Comparison of ENCODE assay signal across 8 mouse cellular contexts in the genomic region with DNA sequence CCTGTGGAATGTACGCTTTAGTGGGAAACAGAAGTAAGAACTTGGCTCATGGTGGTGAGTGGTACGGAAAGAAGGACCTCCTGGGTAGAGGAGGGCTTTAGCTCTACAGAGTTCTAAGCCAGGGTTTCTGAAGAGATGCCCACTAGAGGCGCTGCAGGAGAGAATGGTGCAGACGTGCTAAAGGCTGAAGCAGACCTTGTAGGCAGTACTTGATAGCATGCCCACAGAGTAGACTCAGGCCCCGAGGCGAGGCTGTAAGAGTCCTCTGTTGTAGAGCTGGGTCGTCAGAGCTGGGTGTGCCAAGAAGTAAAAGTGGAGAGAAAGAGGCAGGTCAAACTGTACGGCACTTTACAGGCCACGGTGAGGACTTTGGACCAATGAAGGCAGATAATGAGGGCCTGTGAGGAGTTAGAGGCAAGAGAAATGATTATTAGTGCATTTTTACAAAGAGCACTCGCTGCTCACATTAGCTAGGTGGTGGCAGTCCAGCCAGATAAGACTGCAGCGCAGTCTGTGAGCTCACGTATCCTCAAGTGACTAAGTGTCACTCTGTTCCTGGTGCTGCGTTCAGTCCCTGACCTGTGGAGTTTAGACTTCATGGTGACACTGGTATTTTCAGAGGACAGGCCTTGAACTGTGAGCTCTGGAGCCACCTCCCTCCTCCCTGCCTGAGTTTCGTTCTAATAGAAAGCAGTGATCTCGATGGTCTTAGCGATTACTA. TPM values are rescaled to one million over a fixed set of nuclear protein-coding genes. Genes with fewer than 3 reads are reported as not detected.
A peak's percentile ranks its signal among the peaks of the same experiment; 100 is the strongest.
DNase-seq lines count a peak whose midpoint lies in the region; ATAC-seq and TF ChIP-seq lines count a peak whose summit lies in the region.

No protein-coding gene starts in this region.

- H3K4me1 ChIP-seq in kidney, embryonic 16.5 days (ENCODE audit: insufficient read depth, low read length) = no peaks in the 10 kb centered on the region
- H3K4me1 ChIP-seq in MEL (ENCODE audit: control insufficient read depth in 1 of 2, insufficient read depth in 2 of 2, low read length in 2 of 2) = no peaks in the 10 kb centered on the region
- no peaks in the 10 kb centered on the region for H3K4me1 ChIP-seq in stomach, embryonic 16.5 days (ENCODE audit: control insufficient read depth, insufficient read depth, low read length)
- H3K4me1 ChIP-seq in hindbrain, embryonic 12.5 days = peaks cover 5% of the 10 kb centered on the region; the same call in 1 of the 2 replicates

- peak in 2 of 3 experiments; percentile 24 to 26; a peak in 4 of 6 replicates for TF ChIP-seq CTCF in MEL (IDR thresholded peaks at IDR 0.05 in 2 of 3, conservative IDR thresholded peaks at IDR 0.05 in 1 of 3; ENCODE audit: control insufficient read depth in 1 of 3, insufficient read depth in 1 of 3, low read depth in 2 of 3, low read length in 3 of 3, poor library complexity in 1 of 3, severe bottlenecking in 1 of 3)

- peak; percentile 43 for DNase-seq in kidney, adult 11 months
- peak; percentile 51 for DNase-seq in 3T3-L1 (ENCODE audit: low read depth, low spot score)
- peak; percentile 33 for DNase-seq in MEL (ENCODE audit: low read depth, low spot score)
- peak; percentile 65 for DNase-seq in kidney, postnatal 10 days
- DNase-seq in adrenal gland, postnatal 4 days (ENCODE audit: low spot score in 2 of 2) = no peak

- H3K9ac ChIP-seq in kidney, embryonic 16.5 days (replicated peaks; ENCODE audit: low read length) = no peak overlapping the region
- no peak overlapping the region for H3K9ac ChIP-seq in MEL (ENCODE audit: control insufficient read depth, low read depth, low read length, poor library complexity, severe bottlenecking)
- no peak overlapping the region for H3K9ac ChIP-seq in stomach, embryonic 16.5 days (ENCODE audit: low read length)
- no peak overlapping the region for H3K9ac ChIP-seq in hindbrain, embryonic 12.5 days

- no peaks in the 10 kb centered on the region for H3K9me3 ChIP-seq in kidney, embryonic 16.5 days (ENCODE audit: low read length)
- H3K9me3 ChIP-seq in MEL (replicated peaks; ENCODE audit: insufficient read depth, low read length) = no peaks in the 10 kb centered on the region
- no peaks in the 10 kb centered on the region for H3K9me3 ChIP-seq in stomach, embryonic 16.5 days (replicated peaks; ENCODE audit: control insufficient read depth, low read length)
- H3K9me3 ChIP-seq in hindbrain, embryonic 12.5 days (replicated peaks) = no peaks in the 10 kb centered on the region

- no peak overlapping the region for H3K4me3 ChIP-seq in kidney, embryonic 16.5 days (ENCODE audit: low read length)
- no peak overlapping the region for H3K4me3 ChIP-seq in MEL (ENCODE audit: control insufficient read depth in 1 of 2, insufficient read depth in 1 of 2, low read depth in 2 of 2, low read length in 2 of 2)
- no peak overlapping the region for H3K4me3 ChIP-seq in stomach, embryonic 16.5 days (replicated peaks; ENCODE audit: low read length)
- no peak overlapping the region for H3K4me3 ChIP-seq in hindbrain, embryonic 12.5 days

- no peaks in the 10 kb centered on the region for H3K27me3 ChIP-seq in kidney, embryonic 16.5 days (ENCODE audit: insufficient read depth, low read length)
- no peaks in the 10 kb centered on the region for H3K27me3 ChIP-seq in MEL (ENCODE audit: control insufficient read depth in 1 of 2, insufficient read depth in 2 of 2, low read length in 2 of 2)
- H3K27me3 ChIP-seq in stomach, embryonic 16.5 days (ENCODE audit: control insufficient read depth, insufficient read depth, low read length) = no peaks in the 10 kb centered on the region
- H3K27me3 ChIP-seq in hindbrain, embryonic 12.5 days = no peaks in the 10 kb centered on the region

- no peak overlapping the region for H3K4me2 ChIP-seq in kidney, embryonic 16.5 days (replicated peaks; ENCODE audit: low read depth, low read length)
- H3K4me2 ChIP-seq in stomach, embryonic 16.5 days (ENCODE audit: low read depth, low read length) = no peak overlapping the region
- H3K4me2 ChIP-seq in hindbrain, embryonic 12.5 days (replicated peaks) = no peak overlapping the region

- peaks cover 62% of the 10 kb centered on the region for H3K36me3 ChIP-seq in kidney, embryonic 16.5 days (ENCODE audit: insufficient read depth, low read length)
- peaks cover 0 to 36% of the 10 kb centered on the region in 2 experiments; a peak in 2 of 4 replicates for H3K36me3 ChIP-seq in MEL (ENCODE audit: control insufficient read depth in 1 of 2, insufficient read depth in 2 of 2, low read length in 2 of 2)
- H3K36me3 ChIP-seq in stomach, embryonic 16.5 days (ENCODE audit: control insufficient read depth, insufficient read depth, low read length) = peaks cover 33% of the 10 kb centered on the region
- H3K36me3 ChIP-seq in hindbrain, embryonic 12.5 days = peaks cover 68% of the 10 kb centered on the region

- WGBS in kidney, embryonic 16.5 days = 84% methylated on average over 16 of the region's 16 CpGs
- 74% methylated on average over 16 of the region's 16 CpGs for WGBS in stomach, embryonic 16.5 days
- WGBS in hindbrain, embryonic 12.5 days = 81% methylated on average over 16 of the region's 16 CpGs

- no peak for TF ChIP-seq POLR2A in MEL (IDR thresholded peaks at IDR 0.05; ENCODE audit: control insufficient read depth in 1 of 2, insufficient read depth in 1 of 2, low read depth in 1 of 2, low read length in 2 of 2, poor library complexity in 1 of 2)

- H3K27ac ChIP-seq in kidney, embryonic 16.5 days (ENCODE audit: low read length) = no peak overlapping the region
- no peak overlapping the region for H3K27ac ChIP-seq in MEL (ENCODE audit: control insufficient read depth, low read depth, low read length)
- peak overlapping the region; percentile 16; the same call in 1 of the 2 replicates for H3K27ac ChIP-seq in stomach, embryonic 16.5 days (ENCODE audit: low read length)
- H3K27ac ChIP-seq in hindbrain, embryonic 12.5 days = no peak overlapping the region

- TF ChIP-seq EP300 in MEL (IDR thresholded peaks at IDR 0.05; ENCODE audit: low read depth in 1 of 2, low read length in 2 of 2) = no peak

- ATAC-seq in kidney, embryonic 16.5 days (ENCODE audit: low FRiP score, low TSS enrichment) = no peak
- ATAC-seq in stomach, embryonic 16.5 days (ENCODE audit: insufficient read depth, low FRiP score) = peak; percentile 87
- no peak for ATAC-seq in hindbrain, embryonic 12.5 days (ENCODE audit: low FRiP score)

- H3K79me2 ChIP-seq in MEL (ENCODE audit: control insufficient read depth, insufficient read depth, low read length, poor library complexity) = peaks cover 8% of the 10 kb centered on the region

- TF ChIP-seq RAD21 in MEL (IDR thresholded peaks at IDR 0.05; ENCODE audit: low read depth, low read length) = no peak

TF ChIP-seq in MEL, 35 proteins besides CTCF, POLR2A, EP300 and RAD21:
- TF ChIP-seq ZC3H11A (IDR thresholded peaks at IDR 0.05; ENCODE audit: low read depth, low read length) (no peak), GABPA (IDR thresholded peaks at IDR 0.05; ENCODE audit: low read depth, low read length) (no peak), MYB (IDR thresholded peaks at IDR 0.05; ENCODE audit: low read depth, low read length) (no peak), MAFK (IDR thresholded peaks at IDR 0.05; ENCODE audit: borderline replicate concordance, low read depth, low read length) (no peak), CHD2 (IDR thresholded peaks at IDR 0.05; ENCODE audit: low read length) (no peak), HCFC1 (IDR thresholded peaks at IDR 0.05; ENCODE audit: low read depth, low read length) (no peak), POLR2AphosphoS5 (IDR thresholded peaks at IDR 0.05; ENCODE audit: borderline replicate concordance, low read depth, low read length) (no peak), ETS1 (IDR thresholded peaks at IDR 0.05; ENCODE audit: low read depth, low read length) (no peak), NRF1 (IDR thresholded peaks at IDR 0.05; ENCODE audit: insufficient read depth, low read depth, low read length, poor library complexity, severe bottlenecking) (no peak), GATA1 (IDR thresholded peaks at IDR 0.05; ENCODE audit: low read depth, low read length) (no peak), NELFE (IDR thresholded peaks at IDR 0.05; ENCODE audit: low read depth, low read length) (no peak), ZMIZ1 (IDR thresholded peaks at IDR 0.05; ENCODE audit: low read depth, low read length) (no peak), MAX (IDR thresholded peaks at IDR 0.05; ENCODE audit: low read length) (no peak), SMC3 (IDR thresholded peaks at IDR 0.05; ENCODE audit: low read depth, low read length) (no peak)

RNA-seq across cellular contexts. Expression of gene Eid3, which starts 9.8 kb away (rescaled TPM):
- 0.16 and 0.40 TPM in 2 replicates for polyA plus RNA-seq in kidney, embryonic 16.5 days (2015; fragmentation: Nextera tagmentation; extraction: Ambion mirVana)
- total RNA-seq in MEL (2012; rRNA removed) = 1.2 and 1.3 TPM in 2 replicates
- polyA plus RNA-seq in MEL (2012; ENCODE audit: insufficient read depth in 1 of 2, insufficient read length in 2 of 2, low read depth in 1 of 2, low replicate concordance in 2 of 2, missing spikeins in 1 of 2) = 1 to 10 TPM in 1 of 2 experiments, not detected in 1; 1.2 TPM
- 0.40 and 0.46 TPM in 2 replicates for polyA plus RNA-seq in stomach, embryonic 16.5 days (2015; fragmentation: Nextera tagmentation; extraction: Ambion mirVana)
- 0.53 and 0.59 TPM in 2 replicates for polyA plus RNA-seq in hindbrain, embryonic 12.5 days (2016; fragmentation: Nextera tagmentation; extraction: Ambion mirVana)
- total RNA-seq in adrenal gland, postnatal 4 days (2021) = 1 to 10 TPM; 4.1 to 5.8 TPM

RNA-seq across cellular contexts. Expression of gene Txnrd1, which starts 42.5 kb away (rescaled TPM):
- polyA plus RNA-seq in kidney, embryonic 16.5 days (2015; fragmentation: Nextera tagmentation; extraction: Ambion mirVana) = 112 and 113 TPM in 2 replicates
- total RNA-seq in MEL (2012; rRNA removed) = 91.6 and 102 TPM in 2 replicates
- polyA plus RNA-seq in MEL (2012; ENCODE audit: insufficient read depth in 1 of 2, insufficient read length in 2 of 2, low read depth in 1 of 2, low replicate concordance in 2 of 2, missing spikeins in 1 of 2) = 100 to 1,000 TPM in 1 of 2 experiments, not detected in 1; 127 TPM
- polyA plus RNA-seq in stomach, embryonic 16.5 days (2015; fragmentation: Nextera tagmentation; extraction: Ambion mirVana) = 77.4 and 79.4 TPM in 2 replicates
- polyA plus RNA-seq in hindbrain, embryonic 12.5 days (2016; fragmentation: Nextera tagmentation; extraction: Ambion mirVana) = 155 TPM in 2 replicates
- total RNA-seq in adrenal gland, postnatal 4 days (2021) = 100 to 1,000 TPM in 1 of 2 experiments, 10 to 100 TPM in 1; 93.9 to 109 TPM

Comparison
In these comparisons a context has a peak if more than half of its experiments do, and no peak if none do; other contexts are left out.
1. DNase-seq: peak in kidney, adult 11 months (single experiment), 3T3-L1 (single experiment), MEL (single experiment) and kidney, postnatal 10 days (single experiment); none in adrenal gland, postnatal 4 days (0 of 2).